Mouse (Mus musculus) embryonic fibroblast, embryonic 13.5 days (primary cell): ENCODE data around the gene Mpp4. TPM values are rescaled to one million over a fixed set of nuclear protein-coding genes. Genes with fewer than 3 reads are reported as not detected.
A peak's percentile ranks its signal among the peaks of the same experiment; 100 is the strongest.

Experiments used
- H3K27ac ChIP-seq: 2 replicates; pipeline ENCODE4 v1.5.1; 2012; ENCODE audit warnings: low read length, control low read depth, inconsistent platforms; ENCODE audit not compliant: insufficient read depth
- H3K4me1 ChIP-seq: 2 replicates; pipeline ENCODE4 v1.6.1; 2011; ENCODE audit warnings: low read length; ENCODE audit not compliant: control insufficient read depth, insufficient read depth
- H3K4me3 ChIP-seq: 2 replicates; pipeline ENCODE4 v1.5.1; 2011; ENCODE audit warnings: mild to moderate bottlenecking, control low read depth, low read length; ENCODE audit not compliant: insufficient read depth
- CTCF ChIP-seq: IDR thresholded peaks from 2 replicates; pipeline ENCODE4 v1.5.1; 2011; ENCODE audit warnings: mild to moderate bottlenecking, control low read depth, low read length, moderate library complexity, borderline replicate concordance; ENCODE audit not compliant: insufficient read depth
- POLR2A ChIP-seq: IDR thresholded peaks from 2 replicates; pipeline ENCODE4 v1.6.1; 2011; ENCODE audit warnings: low read depth, mild to moderate bottlenecking, control low read depth, low read length, moderate library complexity
- polyA plus RNA-seq: library from polyadenylated mRNA; stranded (reverse); fragments of >200 nt; gene quantifications from 2 replicates; pipeline ENCODE4 v1.2.4, GENCODE M21; 2011; ENCODE audit warnings: low read depth; ENCODE audit not compliant: missing spikeins, insufficient read length

Gene Mpp4
- 0.25 and 0.50 TPM in 2 replicates for polyA plus RNA-seq

- no peak within 1 kb of the TSS for H3K4me3 ChIP-seq
- TF ChIP-seq POLR2A (no peak), CTCF (no peak)
Measured at GRCm38 (mm10) chr1:59163030-59163461, at the start of gene Mpp4. TSS of gene Mpp4 (minus strand) at chr1:59163389.

DNA sequence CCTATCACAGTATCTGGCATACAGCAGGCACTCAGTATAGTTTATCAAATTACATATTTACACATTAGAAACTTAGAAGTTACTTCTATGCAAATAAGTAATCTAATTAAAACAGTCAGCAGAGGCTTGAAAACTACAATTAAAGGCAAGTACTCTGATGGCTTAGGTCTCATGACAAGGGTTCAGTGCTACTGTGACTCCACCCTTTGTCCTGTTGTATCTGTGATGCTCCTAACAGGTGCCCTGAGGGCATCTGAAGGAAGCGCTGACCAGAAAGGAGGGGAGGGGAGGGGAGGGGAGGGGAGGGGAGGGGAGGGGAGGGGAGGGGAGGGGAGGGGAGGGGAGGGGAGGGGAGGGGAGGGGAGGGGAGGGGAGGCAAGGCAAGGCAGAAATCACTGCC, 49.8 kb upstream of the Mpp4 start:
- Histone ChIP-seq H3K4me3 (no peak overlapping the region), H3K27ac (no peak overlapping the region), H3K4me1 (no peaks in the 10 kb centered on the region)
- no peak for TF ChIP-seq POLR2A
- TF ChIP-seq CTCF = no peak

More at GRCm38 (mm10) chr1:59163030-59163461, at the start of gene Mpp4:
- H3K4me1 ChIP-seq = peaks cover 17% of the 10 kb centered on the region
- peak within 1 kb of the TSS; percentile 87 for H3K27ac ChIP-seq

GRCm38 (mm10) chr1:59212076-59212779, 49.0 kb upstream of the Mpp4 start:
- Histone ChIP-seq H3K4me3 (no peak overlapping the region), H3K27ac (no peak overlapping the region), H3K4me1 (no peaks in the 10 kb centered on the region)
- TF ChIP-seq POLR2A (no peak), CTCF (no peak)

GRCm38 (mm10) chr1:59211651-59212050, 48.5 kb upstream of the Mpp4 start:
- H3K4me1 ChIP-seq = no peaks in the 10 kb centered on the region
- TF ChIP-seq CTCF (no peak), POLR2A (no peak)
- H3K27ac ChIP-seq = no peak overlapping the region
- H3K4me3 ChIP-seq = no peak overlapping the region

- H3K4me1 ChIP-seq = no peaks in the 10 kb centered on the region
- H3K4me3 ChIP-seq = no peak overlapping the region
- TF ChIP-seq CTCF (no peak), POLR2A (no peak)
- H3K27ac ChIP-seq = no peak overlapping the region
Measured at GRCm38 (mm10) chr1:59208331-59208730, 45.1 kb upstream of the Mpp4 start.

GRCm38 (mm10) chr1:59204489-59204888, 41.3 kb upstream of the Mpp4 start:
- Histone ChIP-seq H3K4me3 (no peak overlapping the region), H3K4me1 (no peaks in the 10 kb centered on the region), H3K27ac (no peak overlapping the region)
- TF ChIP-seq CTCF (no peak), POLR2A (no peak)

- no peak overlapping the region for H3K27ac ChIP-seq
- no peak overlapping the region for H3K4me3 ChIP-seq
- TF ChIP-seq POLR2A (no peak), CTCF (no peak)
- no peaks in the 10 kb centered on the region for H3K4me1 ChIP-seq
Measured at GRCm38 (mm10) chr1:59202367-59202766, 39.2 kb upstream of the Mpp4 start.

DNA sequence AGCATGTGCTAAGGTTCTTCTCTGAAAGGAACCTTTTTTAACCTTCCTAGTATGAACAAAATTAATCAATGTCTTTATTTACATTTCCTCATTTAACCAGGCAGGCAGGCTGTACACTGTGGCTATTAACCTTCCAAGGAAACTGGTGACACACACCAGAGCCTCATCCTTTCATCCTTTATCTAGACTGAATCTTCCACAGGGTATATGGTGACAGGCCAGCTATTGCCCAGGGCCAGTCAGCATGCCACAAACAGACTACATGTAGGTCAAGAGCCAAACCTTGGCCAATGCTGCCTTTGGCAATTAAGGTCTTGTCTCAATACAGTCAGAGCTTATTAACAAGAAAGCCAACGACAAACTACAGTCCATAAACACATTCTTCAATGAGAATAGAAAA, 38.4 kb upstream of the Mpp4 start:
- TF ChIP-seq POLR2A (no peak), CTCF (no peak)

DNA sequence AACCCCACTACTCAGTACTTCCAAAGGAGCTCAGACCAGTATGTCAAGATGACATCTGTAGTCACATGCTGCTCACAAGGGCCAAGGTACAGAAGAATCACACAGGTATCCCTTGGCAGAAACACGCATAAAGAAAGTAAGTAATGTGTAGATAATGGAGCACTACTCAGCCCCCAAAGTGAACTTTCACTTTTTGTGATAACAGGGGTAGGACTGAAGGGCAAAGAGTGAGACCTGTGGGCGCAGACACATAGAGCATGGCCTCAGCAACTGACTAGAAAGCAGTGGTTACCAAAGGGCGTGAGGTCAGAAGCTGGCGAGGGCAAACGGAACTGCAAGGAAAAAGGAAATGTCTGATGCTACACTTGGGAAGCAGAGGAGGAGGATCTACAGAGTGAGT, 37.8 kb upstream of the Mpp4 start:
- no peak overlapping the region for H3K4me3 ChIP-seq
- TF ChIP-seq POLR2A (no peak), CTCF (no peak)
- H3K27ac ChIP-seq = no peak overlapping the region
- no peaks in the 10 kb centered on the region for H3K4me1 ChIP-seq

More for the DNA sequence above, 38.4 kb upstream of the Mpp4 start:
- H3K27ac ChIP-seq = no peak overlapping the region
- H3K4me3 ChIP-seq = no peak overlapping the region
- no peaks in the 10 kb centered on the region for H3K4me1 ChIP-seq

- TF ChIP-seq CTCF (no peak), POLR2A (no peak)
- Histone ChIP-seq H3K4me3 (no peak overlapping the region), H3K4me1 (no peaks in the 10 kb centered on the region), H3K27ac (no peak overlapping the region)
Measured at GRCm38 (mm10) chr1:59194979-59195378, 31.8 kb upstream of the Mpp4 start.
